Mouse (Mus musculus): Measurements from ENCODE around the gene Hspa12a. TPM values are rescaled to one million over a fixed set of nuclear protein-coding genes. Genes with fewer than 3 reads are reported as not detected.
"Not testable (repeated sequence)": the region's sequence is repeated elsewhere in the genome, so short reads cannot be mapped to it uniquely, and the experiment has no call there.

Hspa12a gene
- polyA plus RNA-seq, 1 experiment from 2014 or later, result 5.1 TPM

- H3K9ac ChIP-seq (replicated peaks; ENCODE audit: low read length), result peak overlapping the region; percentile 34; the same call in 1 of the 2 replicates
- peak; percentile 39; the same call in 1 of the 2 replicates for ATAC-seq (replicated peaks; ENCODE audit: insufficient number of reproducible peaks, low FRiP score, low TSS enrichment, low read depth)
Observed at GRCm38 (mm10) chr19:58903899-58904327, 39.5 kb downstream of the Hspa12a start.

GRCm38 (mm10) chr19:58903079-58903898 is 40.2 kb downstream of the Hspa12a start:
- Histone ChIP-seq H3K4me3 (ENCODE audit: low read depth, low read length) (peak overlapping the region; percentile 24; the same call in 1 of the 2 replicates), H3K27me3 (ENCODE audit: control insufficient read depth, insufficient read depth, low read length) (no peaks in the 10 kb centered on the region), H3K9me3 (replicated peaks; ENCODE audit: control insufficient read depth, low read length) (no peaks in the 10 kb centered on the region), H3K36me3 (replicated peaks; ENCODE audit: control insufficient read depth, insufficient read depth, low read depth, low read length) (no peaks in the 10 kb centered on the region), H3K4me2 (ENCODE audit: low read depth, low read length) (peak overlapping the region; percentile 30), H3K27ac (replicated peaks; ENCODE audit: low read depth, low read length) (no peak overlapping the region), H3K4me1 (ENCODE audit: control insufficient read depth, insufficient read depth, low read length) (no peaks in the 10 kb centered on the region), H3K9ac (replicated peaks; ENCODE audit: low read length) (peak overlapping the region; percentile 34; the same call in 1 of the 2 replicates)
- no peak for DNase-seq (ENCODE audit: low spot score)
- 67% methylated on average over 7 of the region's 7 CpGs for WGBS
- peak; percentile 56; the same call in 1 of the 2 replicates for ATAC-seq (replicated peaks; ENCODE audit: insufficient number of reproducible peaks, low FRiP score, low TSS enrichment, low read depth)

More at GRCm38 (mm10) chr19:58903899-58904327, 39.5 kb downstream of the Hspa12a start:
- Histone ChIP-seq H3K36me3 (replicated peaks; ENCODE audit: control insufficient read depth, insufficient read depth, low read depth, low read length) (no peaks in the 10 kb centered on the region), H3K4me1 (ENCODE audit: control insufficient read depth, insufficient read depth, low read length) (no peaks in the 10 kb centered on the region), H3K4me3 (ENCODE audit: low read depth, low read length) (peak overlapping the region; percentile 24), H3K27me3 (ENCODE audit: control insufficient read depth, insufficient read depth, low read length) (no peaks in the 10 kb centered on the region), H3K4me2 (ENCODE audit: low read depth, low read length) (peak overlapping the region; percentile 30), H3K27ac (replicated peaks; ENCODE audit: low read depth, low read length) (no peak overlapping the region), H3K9me3 (replicated peaks; ENCODE audit: control insufficient read depth, low read length) (no peaks in the 10 kb centered on the region)
- 1% methylated on average over 11 of the region's 11 CpGs for WGBS
- DNase-seq (ENCODE audit: low spot score), result peak; percentile 93

- H3K4me1 ChIP-seq (ENCODE audit: control insufficient read depth, insufficient read depth, low read length); H3K36me3 ChIP-seq (replicated peaks; ENCODE audit: control insufficient read depth, insufficient read depth, low read depth, low read length); DNase-seq (ENCODE audit: low spot score); H3K4me3 ChIP-seq (ENCODE audit: low read depth, low read length); H3K27ac ChIP-seq (replicated peaks; ENCODE audit: low read depth, low read length); H3K9ac ChIP-seq (replicated peaks; ENCODE audit: low read length); H3K27me3 ChIP-seq (ENCODE audit: control insufficient read depth, insufficient read depth, low read length); H3K9me3 ChIP-seq (replicated peaks; ENCODE audit: control insufficient read depth, low read length); ATAC-seq (replicated peaks; ENCODE audit: insufficient number of reproducible peaks, low FRiP score, low TSS enrichment, low read depth); H3K4me2 ChIP-seq (ENCODE audit: low read depth, low read length): not testable (repeated sequence)
- WGBS, result 84% methylated on average over 10 of the region's 10 CpGs
Observed at GRCm38 (mm10) chr19:58900471-58900870, 43.0 kb downstream of the Hspa12a start.

GRCm38 (mm10) chr19:58896216-58896615 is 47.2 kb downstream of the Hspa12a start:
- H3K9me3 ChIP-seq (replicated peaks; ENCODE audit: control insufficient read depth, low read length), result no peaks in the 10 kb centered on the region
- H3K9ac ChIP-seq (replicated peaks; ENCODE audit: low read length), result no peak overlapping the region
- no peak for ATAC-seq (replicated peaks; ENCODE audit: insufficient number of reproducible peaks, low FRiP score, low TSS enrichment, low read depth)
- H3K4me3 ChIP-seq (ENCODE audit: low read depth, low read length), result no peak overlapping the region
- no peak overlapping the region for H3K27ac ChIP-seq (replicated peaks; ENCODE audit: low read depth, low read length)
- no peaks in the 10 kb centered on the region for H3K4me1 ChIP-seq (ENCODE audit: control insufficient read depth, insufficient read depth, low read length)
- WGBS, result 73% methylated on average over 3 of the region's 3 CpGs
- H3K27me3 ChIP-seq (ENCODE audit: control insufficient read depth, insufficient read depth, low read length), result no peaks in the 10 kb centered on the region
- DNase-seq (ENCODE audit: low spot score), result no peak
- no peak overlapping the region for H3K4me2 ChIP-seq (ENCODE audit: low read depth, low read length)
- no peaks in the 10 kb centered on the region for H3K36me3 ChIP-seq (replicated peaks; ENCODE audit: control insufficient read depth, insufficient read depth, low read depth, low read length)

- no peak for DNase-seq (ENCODE audit: low spot score)
- H3K9me3 ChIP-seq (replicated peaks; ENCODE audit: control insufficient read depth, low read length), result no peaks in the 10 kb centered on the region
Observed at GRCm38 (mm10) chr19:58889306-58890038, 54.0 kb downstream of the Hspa12a start.

GRCm38 (mm10) chr19:58886467-58886866 is 57.0 kb downstream of the Hspa12a start:
- Histone ChIP-seq H3K27ac (replicated peaks; ENCODE audit: low read depth, low read length) (no peak overlapping the region), H3K36me3 (replicated peaks; ENCODE audit: control insufficient read depth, insufficient read depth, low read depth, low read length) (no peaks in the 10 kb centered on the region), H3K4me1 (ENCODE audit: control insufficient read depth, insufficient read depth, low read length) (no peaks in the 10 kb centered on the region), H3K4me3 (ENCODE audit: low read depth, low read length) (no peak overlapping the region), H3K27me3 (ENCODE audit: control insufficient read depth, insufficient read depth, low read length) (no peaks in the 10 kb centered on the region), H3K9me3 (replicated peaks; ENCODE audit: control insufficient read depth, low read length) (no peaks in the 10 kb centered on the region), H3K4me2 (ENCODE audit: low read depth, low read length) (no peak overlapping the region), H3K9ac (replicated peaks; ENCODE audit: low read length) (no peak overlapping the region)
- ATAC-seq (replicated peaks; ENCODE audit: insufficient number of reproducible peaks, low FRiP score, low TSS enrichment, low read depth) (no peak), DNase-seq (ENCODE audit: low spot score) (no peak)
- WGBS, result 68% methylated on average over 7 of the region's 7 CpGs

More at GRCm38 (mm10) chr19:58889306-58890038, 54.0 kb downstream of the Hspa12a start:
- Histone ChIP-seq H3K9ac (replicated peaks; ENCODE audit: low read length) (no peak overlapping the region), H3K36me3 (replicated peaks; ENCODE audit: control insufficient read depth, insufficient read depth, low read depth, low read length) (no peaks in the 10 kb centered on the region), H3K4me3 (ENCODE audit: low read depth, low read length) (no peak overlapping the region), H3K27me3 (ENCODE audit: control insufficient read depth, insufficient read depth, low read length) (no peaks in the 10 kb centered on the region), H3K4me1 (ENCODE audit: control insufficient read depth, insufficient read depth, low read length) (no peaks in the 10 kb centered on the region), H3K4me2 (ENCODE audit: low read depth, low read length) (no peak overlapping the region), H3K27ac (replicated peaks; ENCODE audit: low read depth, low read length) (no peak overlapping the region)
- no peak for ATAC-seq (replicated peaks; ENCODE audit: insufficient number of reproducible peaks, low FRiP score, low TSS enrichment, low read depth)
- WGBS, result 63% methylated on average over 8 of the region's 8 CpGs

- no peak overlapping the region for H3K27ac ChIP-seq (replicated peaks; ENCODE audit: low read depth, low read length)
- no peaks in the 10 kb centered on the region for H3K4me1 ChIP-seq (ENCODE audit: control insufficient read depth, insufficient read depth, low read length)
- no peaks in the 10 kb centered on the region for H3K9me3 ChIP-seq (replicated peaks; ENCODE audit: control insufficient read depth, low read length)
- no peak overlapping the region for H3K4me2 ChIP-seq (ENCODE audit: low read depth, low read length)
- DNase-seq (ENCODE audit: low spot score), result no peak
- H3K27me3 ChIP-seq (ENCODE audit: control insufficient read depth, insufficient read depth, low read length), result no peaks in the 10 kb centered on the region
- no peak for ATAC-seq (replicated peaks; ENCODE audit: insufficient number of reproducible peaks, low FRiP score, low TSS enrichment, low read depth)
- H3K9ac ChIP-seq (replicated peaks; ENCODE audit: low read length), result no peak overlapping the region
- no peaks in the 10 kb centered on the region for H3K36me3 ChIP-seq (replicated peaks; ENCODE audit: control insufficient read depth, insufficient read depth, low read depth, low read length)
- H3K4me3 ChIP-seq (ENCODE audit: low read depth, low read length), result no peak overlapping the region
- WGBS, result 70% methylated on average over 3 of the region's 3 CpGs
Observed at GRCm38 (mm10) chr19:58883451-58883850, 60.0 kb downstream of the Hspa12a start.

- 81% methylated on average over 4 of the region's 4 CpGs for WGBS
- Histone ChIP-seq H3K4me2 (ENCODE audit: low read depth, low read length) (no peak overlapping the region), H3K36me3 (replicated peaks; ENCODE audit: control insufficient read depth, insufficient read depth, low read depth, low read length) (no peaks in the 10 kb centered on the region), H3K27ac (replicated peaks; ENCODE audit: low read depth, low read length) (no peak overlapping the region), H3K9ac (replicated peaks; ENCODE audit: low read length) (no peak overlapping the region), H3K4me3 (ENCODE audit: low read depth, low read length) (no peak overlapping the region), H3K27me3 (ENCODE audit: control insufficient read depth, insufficient read depth, low read length) (no peaks in the 10 kb centered on the region), H3K4me1 (ENCODE audit: control insufficient read depth, insufficient read depth, low read length) (no peaks in the 10 kb centered on the region), H3K9me3 (replicated peaks; ENCODE audit: control insufficient read depth, low read length) (no peaks in the 10 kb centered on the region)
- no peak for DNase-seq (ENCODE audit: low spot score)
- no peak for ATAC-seq (replicated peaks; ENCODE audit: insufficient number of reproducible peaks, low FRiP score, low TSS enrichment, low read depth)
Observed at GRCm38 (mm10) chr19:58882336-58882735, 61.1 kb downstream of the Hspa12a start.
